Mouse (Mus musculus) embryonic facial prominence, embryonic 11.5 days (tissue): ENCODE measurements around the gene Sh3bp4. TPM values are rescaled to one million over a fixed set of nuclear protein-coding genes. Genes with fewer than 3 reads are reported as not detected.

ENCODE experiments used
- ATAC-seq: fragments of 200-750 bp; cut with Nextera tagmentation; replicated peaks from 2 replicates; pipeline ENCODE4 v1.8.0; 2017; ENCODE audit warnings: low read depth; ENCODE audit not compliant: insufficient number of reproducible peaks, low FRiP score, low TSS enrichment
- DNase-seq: peaks from one replicate; pipeline ENCODE4 v3.0.0-alpha.2; 2015; ENCODE audit warnings: low spot score
- H3K27ac ChIP-seq: fragments of 300-500 bp; sonication (generic); replicated peaks from 2 replicates; pipeline ENCODE4 v1.5.1; 2014; ENCODE audit warnings: mild to moderate bottlenecking, low read depth, low read length, control low read depth
- H3K27me3 ChIP-seq: fragments of 300-500 bp; sonication (generic); 2 replicates; pipeline ENCODE4 v1.6.1; 2014; ENCODE audit warnings: mild to moderate bottlenecking, low read length, moderate library complexity, mixed read lengths; ENCODE audit not compliant: control insufficient read depth, insufficient read depth
- H3K36me3 ChIP-seq: fragments of 300-500 bp; sonication (generic); replicated peaks from 2 replicates; pipeline ENCODE4 v1.6.1; 2014; ENCODE audit warnings: low read depth, mild to moderate bottlenecking, low read length, moderate library complexity, mixed read lengths; ENCODE audit not compliant: control insufficient read depth, insufficient read depth
- H3K4me1 ChIP-seq: fragments of 300-500 bp; sonication (generic); 2 replicates; pipeline ENCODE4 v1.6.1; 2014; ENCODE audit warnings: low read length, mixed read lengths; ENCODE audit not compliant: control insufficient read depth, insufficient read depth
- H3K4me2 ChIP-seq: fragments of 300-500 bp; sonication (generic); 2 replicates; pipeline ENCODE4 v1.6.1; 2014; ENCODE audit warnings: low read depth, mild to moderate bottlenecking, control low read depth, low read length, moderate library complexity
- H3K4me3 ChIP-seq: fragments of 300-500 bp; sonication (generic); 2 replicates; pipeline ENCODE4 v1.5.1; 2014; ENCODE audit warnings: low read depth, low read length, control low read depth
- H3K9ac ChIP-seq: fragments of 300-500 bp; sonication (generic); replicated peaks from 2 replicates; pipeline ENCODE4 v1.6.1; 2014; ENCODE audit warnings: mild to moderate bottlenecking, control low read depth, low read length
- H3K9me3 ChIP-seq: fragments of 300-500 bp; sonication (generic); replicated peaks from 2 replicates; pipeline ENCODE4 v1.6.1; 2016; ENCODE audit warnings: mild to moderate bottlenecking, low read length, inconsistent platforms, mixed read lengths; ENCODE audit not compliant: control insufficient read depth
- WGBS: fragments of 180-500 bp; shearing (Covaris S2); extraction: QIAGEN DNeasy Blood & Tissue Kit; methylation state at CpG from one replicate; pipeline ENCODE4 v1.1.7; 2014; 5-methylcytosine and 5-hydroxymethylcytosine counted together
- polyA plus RNA-seq: library from polyadenylated mRNA; unstranded; fragments of >200 nt; fragmentation: Nextera tagmentation; extraction: Ambion mirVana; gene quantifications from 2 replicates; pipeline ENCODE4 v1.2.1, GENCODE M21; 2014

The Sh3bp4 gene
- polyA plus RNA-seq, 1 experiment from 2014 or later, result 22.0 TPM

DNA sequence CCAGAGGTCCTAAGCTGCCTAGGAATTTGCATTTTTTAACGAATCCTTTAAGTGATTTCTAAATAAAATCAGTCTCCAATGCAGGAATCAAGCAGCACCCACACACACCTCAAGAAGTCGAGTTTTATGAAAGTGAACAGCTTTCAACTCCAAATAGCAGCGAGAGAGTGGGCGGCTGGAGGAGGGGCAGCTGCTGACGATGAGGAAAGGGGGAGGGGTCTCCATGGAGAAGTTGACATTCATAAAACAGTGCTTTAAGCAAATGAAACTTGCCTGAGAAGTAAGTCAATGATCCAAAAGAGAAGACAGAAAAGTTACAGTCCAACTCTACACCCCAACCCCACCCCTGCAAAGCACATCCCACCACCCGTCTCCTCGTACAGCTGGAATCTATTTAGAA is 123.4 kb downstream of the Sh3bp4 start:
- WGBS, result 73% methylated on average over 7 of the region's 7 CpGs
- no peak for DNase-seq

DNA sequence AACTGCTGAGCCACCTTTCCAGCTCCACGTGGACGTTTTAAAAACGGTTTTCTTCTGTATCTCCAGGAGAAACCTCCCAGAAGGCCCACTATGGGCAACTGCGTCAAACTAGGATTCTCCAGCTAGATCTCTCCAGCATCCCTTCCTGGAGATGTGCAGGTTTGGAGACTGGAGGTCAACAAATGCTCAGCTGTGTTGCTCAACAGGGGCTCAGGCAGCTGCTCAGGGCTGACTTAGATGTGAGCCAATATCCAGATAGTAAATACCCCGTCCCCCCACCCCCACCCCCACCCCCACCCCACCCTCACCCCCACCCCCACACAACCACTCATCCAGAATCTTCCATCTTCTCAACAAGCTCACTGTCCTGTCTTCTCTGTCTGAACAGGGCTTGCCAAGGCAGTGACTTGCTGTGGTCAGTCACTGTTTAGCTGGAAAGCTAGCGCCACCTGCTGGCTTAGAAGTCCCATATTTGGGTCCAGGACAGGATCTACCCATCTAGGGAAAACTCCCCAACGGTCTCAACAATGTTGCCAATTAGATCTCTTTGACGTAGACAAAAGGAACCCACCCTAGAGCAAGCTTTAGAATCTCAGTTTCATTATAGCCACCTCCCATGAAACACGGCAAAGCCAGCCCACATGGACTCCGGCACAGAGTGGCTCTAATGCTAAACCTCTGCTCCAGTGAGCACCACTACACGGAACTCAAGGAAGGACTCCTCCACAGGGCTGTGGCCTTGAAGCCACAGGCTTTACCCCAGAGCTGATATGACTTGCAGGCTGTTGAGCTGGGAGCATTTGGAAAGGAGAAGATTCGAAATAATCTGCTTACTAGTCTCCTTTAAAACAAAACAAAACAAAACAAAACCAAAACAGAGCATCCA is 125.9 kb downstream of the Sh3bp4 start:
- DNase-seq (peak; percentile 89), ATAC-seq (peak; percentile 80)
- H3K27ac ChIP-seq, result no peak overlapping the region
- no peaks in the 10 kb centered on the region for H3K9me3 ChIP-seq
- H3K4me3 ChIP-seq, result no peak overlapping the region
- no peaks in the 10 kb centered on the region for H3K36me3 ChIP-seq
- H3K9ac ChIP-seq, result no peak overlapping the region
- H3K27me3 ChIP-seq, result no peaks in the 10 kb centered on the region
- 49% methylated on average over 12 of the region's 12 CpGs for WGBS
- H3K4me1 ChIP-seq, result no peaks in the 10 kb centered on the region
- no peak overlapping the region for H3K4me2 ChIP-seq

More for the DNA sequence above, 123.4 kb downstream of the Sh3bp4 start:
- no peak for ATAC-seq
- no peaks in the 10 kb centered on the region for H3K4me1 ChIP-seq
- no peak overlapping the region for H3K9ac ChIP-seq
- no peaks in the 10 kb centered on the region for H3K27me3 ChIP-seq
- H3K4me2 ChIP-seq, result no peak overlapping the region
- H3K9me3 ChIP-seq, result no peaks in the 10 kb centered on the region
- H3K27ac ChIP-seq, result no peak overlapping the region
- no peaks in the 10 kb centered on the region for H3K36me3 ChIP-seq
- H3K4me3 ChIP-seq, result no peak overlapping the region
